Mouse (Mus musculus): ENCODE data around the gene Obox2. TPM values are rescaled to one million over a fixed set of nuclear protein-coding genes. Genes with fewer than 3 reads are reported as not detected.
"Not testable (repeated sequence)": the region's sequence is repeated elsewhere in the genome, so short reads cannot be mapped to it uniquely, and the experiment has no call there.

Gene Obox2
- polyA plus RNA-seq (2011; ENCODE audit: insufficient read depth, insufficient read length, low read depth, missing spikeins), result not detected in 2 replicates

- H3K4me3 ChIP-seq (ENCODE audit: low read depth, low read length); H3K9ac ChIP-seq (ENCODE audit: low read depth, poor library complexity, severe bottlenecking); H3K36me3 ChIP-seq (ENCODE audit: control insufficient read depth, insufficient read depth, low read length, poor library complexity, severe bottlenecking); H3K4me1 ChIP-seq (ENCODE audit: control insufficient read depth, insufficient read depth, low read length); H3K27ac ChIP-seq (ENCODE audit: insufficient read depth, low read length); H3K27me3 ChIP-seq (ENCODE audit: control insufficient read depth, insufficient read depth, low read length, poor library complexity, severe bottlenecking); H3K9me3 ChIP-seq (replicated peaks; ENCODE audit: control insufficient read depth, insufficient read depth, low read length, poor library complexity, severe bottlenecking): not testable (repeated sequence)
These were observed at the start of gene Obox2, which contains the start of gene Obox1 for GRCm38 (mm10) chr7:15388421-15388998. Obox2 (plus strand) TSS chr7:15388721. Obox1 (plus strand) TSS chr7:15388948.

GRCm38 (mm10) chr7:15399147-15399874, 10.8 kb downstream of the Obox2 start:
- H3K9me3 ChIP-seq (replicated peaks; ENCODE audit: control insufficient read depth, insufficient read depth, low read length, poor library complexity, severe bottlenecking); H3K4me1 ChIP-seq (ENCODE audit: control insufficient read depth, insufficient read depth, low read length); H3K27ac ChIP-seq (ENCODE audit: insufficient read depth, low read length); H3K27me3 ChIP-seq (ENCODE audit: control insufficient read depth, insufficient read depth, low read length, poor library complexity, severe bottlenecking); H3K9ac ChIP-seq (ENCODE audit: low read depth, poor library complexity, severe bottlenecking); H3K36me3 ChIP-seq (ENCODE audit: control insufficient read depth, insufficient read depth, low read length, poor library complexity, severe bottlenecking); H3K4me3 ChIP-seq (ENCODE audit: low read depth, low read length): not testable (repeated sequence)

DNA sequence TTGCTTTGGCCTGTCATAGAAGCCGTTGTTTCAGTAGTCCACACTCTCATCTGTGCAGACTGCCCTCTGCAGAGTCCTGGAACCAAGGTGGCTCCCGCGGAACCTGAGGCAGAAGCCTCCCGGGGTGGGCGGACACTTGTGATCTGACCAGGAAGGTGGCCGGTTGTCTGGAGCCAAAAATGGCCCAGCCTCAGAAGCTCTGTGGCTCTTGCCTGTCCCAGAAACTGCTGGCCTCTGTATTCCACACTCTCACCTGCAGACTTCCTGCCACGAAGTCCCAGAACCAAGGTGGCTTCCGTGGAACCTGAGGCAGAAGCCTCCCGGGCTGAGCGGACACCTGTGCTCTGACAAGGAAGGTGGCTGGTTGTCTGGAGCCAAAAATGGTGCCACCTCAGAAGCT, 18.3 kb downstream of the Obox2 start:
- H3K27me3 ChIP-seq (ENCODE audit: control insufficient read depth, insufficient read depth, low read length, poor library complexity, severe bottlenecking); H3K9me3 ChIP-seq (replicated peaks; ENCODE audit: control insufficient read depth, insufficient read depth, low read length, poor library complexity, severe bottlenecking); H3K27ac ChIP-seq (ENCODE audit: insufficient read depth, low read length); H3K4me3 ChIP-seq (ENCODE audit: low read depth, low read length); H3K9ac ChIP-seq (ENCODE audit: low read depth, poor library complexity, severe bottlenecking); H3K4me1 ChIP-seq (ENCODE audit: control insufficient read depth, insufficient read depth, low read length); H3K36me3 ChIP-seq (ENCODE audit: control insufficient read depth, insufficient read depth, low read length, poor library complexity, severe bottlenecking): not testable (repeated sequence)

- not testable (repeated sequence) for H3K27ac ChIP-seq (ENCODE audit: insufficient read depth, low read length); H3K36me3 ChIP-seq (ENCODE audit: control insufficient read depth, insufficient read depth, low read length, poor library complexity, severe bottlenecking); H3K9me3 ChIP-seq (replicated peaks; ENCODE audit: control insufficient read depth, insufficient read depth, low read length, poor library complexity, severe bottlenecking); H3K9ac ChIP-seq (ENCODE audit: low read depth, poor library complexity, severe bottlenecking); H3K27me3 ChIP-seq (ENCODE audit: control insufficient read depth, insufficient read depth, low read length, poor library complexity, severe bottlenecking); H3K4me3 ChIP-seq (ENCODE audit: low read depth, low read length); H3K4me1 ChIP-seq (ENCODE audit: control insufficient read depth, insufficient read depth, low read length)
These were observed 29.5 kb downstream of the Obox2 start for GRCm38 (mm10) chr7:15418046-15418445.

GRCm38 (mm10) chr7:15425537-15425936, 37.0 kb downstream of the Obox2 start:
- H3K36me3 ChIP-seq (ENCODE audit: control insufficient read depth, insufficient read depth, low read length, poor library complexity, severe bottlenecking); H3K27me3 ChIP-seq (ENCODE audit: control insufficient read depth, insufficient read depth, low read length, poor library complexity, severe bottlenecking); H3K27ac ChIP-seq (ENCODE audit: insufficient read depth, low read length): not testable (repeated sequence)

More at GRCm38 (mm10) chr7:15425537-15425936, 37.0 kb downstream of the Obox2 start:
- not testable (repeated sequence) for H3K9me3 ChIP-seq (replicated peaks; ENCODE audit: control insufficient read depth, insufficient read depth, low read length, poor library complexity, severe bottlenecking); H3K4me1 ChIP-seq (ENCODE audit: control insufficient read depth, insufficient read depth, low read length); H3K9ac ChIP-seq (ENCODE audit: low read depth, poor library complexity, severe bottlenecking); H3K4me3 ChIP-seq (ENCODE audit: low read depth, low read length)

Other genes with a start within 250 kb of the Obox2 start
- gene Obox1, start 227 bp downstream of the Obox2 start, polyA plus RNA-seq (2011; ENCODE audit: insufficient read depth, insufficient read length, low read depth, missing spikeins), result not detected in 2 replicates

Data from ES-Bruce4 (cell line).